Mouse (Mus musculus) layer of hippocampus, postnatal 14 days (tissue): ENCODE results near the gene Smu1. TPM values are rescaled to one million over a fixed set of nuclear protein-coding genes. Genes with fewer than 3 reads are reported as not detected.

Experiments
- DNase-seq, 2 experiments: peaks; one replicate each; pipeline ENCODE4 v3.0.0; 2021 to 2022; ENCODE audit warnings: low spot score in 2 of 2, mixed read lengths in 1 of 2
- total RNA-seq, 2 experiments: library from RNA; stranded (reverse); gene quantifications; 2 replicates each; pipeline ENCODE4 v1.2.3; 2021

Gene Smu1
- total RNA-seq, 2 experiments from 2014 or later = 42.4 to 44.2 TPM

GRCm38 (mm10) chr4:40759876-40760275 lies 2.2 kb upstream of the Smu1 start:
- no peak for DNase-seq

GRCm38 (mm10) chr4:40757157-40757779 lies 455 bp downstream of the Smu1 start:
- no peak for DNase-seq

- no peak for DNase-seq
These were observed 22.4 kb downstream of the Smu1 start for GRCm38 (mm10) chr4:40735351-40735750.

- DNase-seq = no peak
These were observed 26.5 kb downstream of the Smu1 start for GRCm38 (mm10) chr4:40731262-40731661.

GRCm38 (mm10) chr4:40727247-40727646 lies 30.5 kb downstream of the Smu1 start:
- no peak for DNase-seq

GRCm38 (mm10) chr4:40725554-40725953 lies 32.2 kb downstream of the Smu1 start:
- DNase-seq = no peak

GRCm38 (mm10) chr4:40725141-40725540 lies 32.6 kb downstream of the Smu1 start:
- DNase-seq = no peak

- peak in 1 of 2 experiments; percentile 87 for DNase-seq
These were observed 34.8 kb downstream of the Smu1 start for GRCm38 (mm10) chr4:40722687-40723460.

GRCm38 (mm10) chr4:40722011-40722666 lies 35.6 kb downstream of the Smu1 start, which contains the start of gene Dnaja1:
Gene Dnaja1, plus strand, starts transcription at chr4:40722150.
- peak; percentile 97 for DNase-seq

- DNase-seq = no peak
These were observed 36.8 kb downstream of the Smu1 start for GRCm38 (mm10) chr4:40720910-40721309.

GRCm38 (mm10) chr4:40717141-40717540 lies 40.6 kb downstream of the Smu1 start:
- DNase-seq = no peak

- DNase-seq = no peak
These were observed 53.9 kb downstream of the Smu1 start for GRCm38 (mm10) chr4:40703710-40704275.

- peak; percentile 97 for DNase-seq
These were observed 54.7 kb downstream of the Smu1 start, which contains the start of gene Aptx for GRCm38 (mm10) chr4:40702797-40703709. Gene Aptx, minus strand, starts transcription at chr4:40703194.

- DNase-seq = no peak
These were observed 55.9 kb downstream of the Smu1 start for GRCm38 (mm10) chr4:40701796-40702195.

- no peak for DNase-seq
These were observed 57.5 kb downstream of the Smu1 start for GRCm38 (mm10) chr4:40700216-40700615.

GRCm38 (mm10) chr4:40697059-40697458 lies 60.7 kb downstream of the Smu1 start:
- no peak for DNase-seq

GRCm38 (mm10) chr4:40691100-40691499 lies 66.6 kb downstream of the Smu1 start:
- no peak for DNase-seq
